Mouse (Mus musculus) thymus, postnatal 10 days (tissue): ENCODE measurements around the gene Sdk1.
A peak's percentile ranks its signal among the peaks of the same experiment; 100 is the strongest.

Experiments
- DNase-seq, 2 experiments: peaks; one replicate each; pipeline ENCODE4 v3.0.0; 2021; ENCODE audit warnings: low spot score in 2 of 2

Sdk1 gene

GRCm38 (mm10) chr5:141889766-141890165, 648.5 kb downstream of the Sdk1 start:
- no peak for DNase-seq

GRCm38 (mm10) chr5:141896402-141896801, 655.1 kb downstream of the Sdk1 start:
- DNase-seq, result no peak

DNA sequence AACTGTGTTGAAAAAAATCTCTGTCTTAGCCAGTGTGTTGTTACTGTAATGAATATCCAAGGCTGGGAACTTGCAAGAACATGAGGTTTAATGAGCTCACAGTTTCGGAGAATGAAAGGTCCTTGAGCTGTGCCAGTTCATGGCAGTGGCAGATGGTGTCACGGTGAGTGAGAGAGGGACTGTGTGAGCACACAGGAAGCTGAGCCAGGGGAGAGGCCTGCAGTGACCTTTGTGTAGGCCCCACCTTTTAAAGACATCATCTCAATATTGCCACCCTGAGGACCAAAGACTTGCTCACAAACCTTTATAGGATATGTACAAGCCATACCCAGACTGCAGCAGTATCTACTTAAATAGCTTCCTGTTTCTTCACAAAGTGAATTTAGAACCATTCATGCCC, 656.2 kb downstream of the Sdk1 start:
- DNase-seq, result no peak

DNA sequence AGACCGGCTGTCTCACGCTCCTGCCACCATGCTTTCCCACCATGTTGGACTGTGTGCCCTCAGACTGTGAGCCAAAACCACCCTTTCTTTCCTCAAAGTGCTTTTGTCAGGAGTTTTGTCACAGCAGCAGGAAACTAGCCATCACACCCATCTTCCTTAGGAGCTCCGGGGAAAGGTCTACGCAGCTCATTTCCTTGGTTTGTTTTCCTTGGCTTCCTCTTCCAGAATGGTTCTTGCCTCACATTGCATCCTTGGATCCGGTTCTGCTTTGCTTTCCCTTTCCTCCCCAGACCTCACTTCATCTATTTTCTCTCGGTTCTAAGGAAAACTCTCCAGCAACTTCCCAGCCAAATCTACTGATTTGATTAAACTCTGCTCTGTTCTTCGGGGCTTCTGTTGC, 658.5 kb downstream of the Sdk1 start:
- no peak for DNase-seq

DNA sequence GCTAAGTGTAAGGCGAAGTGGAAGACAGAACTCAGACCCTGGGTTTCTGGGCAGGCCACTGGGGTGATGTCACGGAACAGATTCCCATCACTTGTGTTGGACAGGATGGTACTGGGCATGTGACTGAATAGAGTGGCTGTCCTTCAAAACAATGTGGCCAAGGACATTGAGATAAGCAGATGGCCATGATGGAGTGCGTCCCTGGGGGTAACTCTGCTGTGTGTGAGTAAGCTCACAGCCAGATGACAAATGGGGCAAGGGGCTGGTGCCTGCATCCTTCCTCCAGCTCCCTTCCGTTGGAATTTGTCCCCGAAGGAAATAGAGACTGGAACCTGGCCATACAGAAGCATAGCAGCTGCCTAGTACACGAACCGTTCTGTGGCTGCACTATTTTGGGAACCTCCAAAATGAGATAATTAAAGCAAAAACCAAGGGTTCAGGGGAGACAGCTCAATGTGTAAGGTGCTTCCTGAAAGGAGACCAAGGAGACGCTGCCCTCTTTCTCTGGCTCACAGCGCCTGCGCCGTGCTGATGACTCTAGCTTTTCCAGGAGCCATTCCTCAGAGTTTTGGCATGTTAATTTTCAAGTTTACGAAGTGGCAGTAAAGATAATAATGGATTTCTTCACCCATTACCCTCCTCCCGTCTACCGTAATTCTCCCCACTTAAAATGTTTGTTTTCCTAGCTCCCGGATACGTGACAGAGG, 661.4 kb downstream of the Sdk1 start:
- DNase-seq, result no peak

DNA sequence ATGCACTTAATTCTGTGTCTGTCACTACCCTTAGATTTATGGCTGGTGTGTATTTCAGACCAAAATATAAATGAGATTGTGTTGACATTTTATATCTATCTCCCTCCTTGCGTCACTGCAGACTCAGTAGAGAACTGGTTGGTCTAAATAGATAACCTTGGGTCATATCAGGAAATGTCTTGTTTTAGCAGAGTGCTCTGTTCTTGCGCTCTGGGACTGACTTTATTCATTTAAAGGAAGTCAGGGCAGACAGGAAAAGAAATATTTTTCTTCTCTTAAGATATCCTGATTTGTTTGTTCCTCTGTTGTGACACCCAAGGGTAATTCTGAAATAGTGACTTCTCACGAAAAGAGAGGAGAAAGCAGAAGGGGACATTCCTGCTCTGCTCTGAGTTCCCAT, 669.2 kb downstream of the Sdk1 start:
- DNase-seq, result no peak

DNA sequence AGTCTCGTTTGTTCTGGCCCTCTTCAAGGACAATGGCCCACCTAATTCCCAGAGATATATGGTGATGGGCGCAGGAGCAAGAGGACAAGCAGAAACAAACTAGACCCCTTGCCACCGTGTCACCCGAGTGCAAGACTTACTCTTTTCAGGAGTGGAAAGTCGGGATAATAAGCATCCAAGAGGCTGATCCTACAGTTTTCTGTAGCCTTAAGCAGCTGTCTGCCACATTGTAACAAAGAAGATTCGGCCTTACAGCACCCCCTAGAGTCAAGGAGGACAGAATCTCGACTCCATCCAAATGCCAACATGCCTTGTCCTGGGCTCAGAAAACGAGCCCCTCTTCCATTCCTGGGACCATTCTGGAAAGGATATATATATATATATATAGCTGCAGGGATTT, 669.6 kb downstream of the Sdk1 start:
- no peak for DNase-seq

- DNase-seq, result no peak
Measured at GRCm38 (mm10) chr5:141912881-141913280, 671.6 kb downstream of the Sdk1 start.

DNA sequence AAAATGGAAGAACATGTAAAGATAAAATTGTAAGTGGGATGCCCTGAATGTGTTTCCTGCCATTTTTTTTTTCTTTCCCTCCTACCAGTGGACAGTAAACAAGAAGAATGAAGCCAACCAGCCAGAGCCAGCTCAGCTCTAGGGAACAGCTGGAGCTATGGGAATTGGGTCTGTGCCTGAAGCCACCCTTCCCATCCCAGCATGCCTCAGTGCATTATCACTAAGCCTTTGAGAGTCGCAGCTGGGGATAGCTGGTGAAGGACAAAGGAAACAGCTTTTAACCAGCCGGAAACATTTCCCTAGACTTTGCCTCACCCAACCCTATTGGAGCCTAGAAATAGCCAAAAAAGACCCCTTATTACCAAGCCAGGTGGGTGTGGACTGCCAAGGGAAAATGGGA, 675.7 kb downstream of the Sdk1 start:
- DNase-seq, result no peak

- DNase-seq, result no peak
Measured at GRCm38 (mm10) chr5:141939000-141939399, 697.7 kb downstream of the Sdk1 start.

DNA sequence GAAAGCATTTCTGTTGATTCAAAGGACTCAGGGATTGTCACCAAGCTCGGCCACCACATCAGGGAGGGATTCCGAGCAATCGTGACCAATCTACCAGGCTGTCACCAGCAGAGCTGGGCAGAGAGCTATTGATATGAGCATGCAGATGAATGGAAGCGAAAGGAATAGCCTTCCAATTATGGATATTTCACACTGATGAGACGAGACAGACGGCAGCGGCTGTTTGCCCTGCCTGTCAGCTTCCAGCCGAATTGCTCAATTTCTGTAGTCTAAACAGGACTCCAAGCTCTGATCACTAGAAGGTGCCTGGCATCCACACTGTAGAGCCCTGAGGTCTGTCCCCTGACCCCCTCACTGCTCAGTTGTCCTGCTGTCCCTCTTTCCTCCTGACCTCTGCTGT, 699.3 kb downstream of the Sdk1 start:
- DNase-seq, result no peak

DNA sequence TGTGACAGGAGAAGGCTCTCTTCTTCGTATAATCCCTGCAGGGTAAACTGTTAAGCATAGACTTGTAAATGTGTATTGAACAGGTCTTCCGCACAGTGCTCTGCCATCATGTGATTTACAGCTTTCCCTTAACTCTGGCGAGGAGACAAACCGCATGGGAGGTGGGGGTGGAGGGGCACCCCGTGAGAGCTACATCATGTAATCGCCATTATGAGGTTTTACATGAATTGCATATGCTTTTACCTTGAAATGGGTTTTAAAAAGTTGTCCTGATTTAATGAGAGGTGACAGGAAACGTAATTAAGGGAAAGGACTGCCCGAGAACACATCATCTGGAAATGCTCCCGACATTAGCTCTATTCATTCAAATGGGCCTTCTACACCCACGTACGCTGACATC, 709.5 kb downstream of the Sdk1 start:
- no peak for DNase-seq

DNA sequence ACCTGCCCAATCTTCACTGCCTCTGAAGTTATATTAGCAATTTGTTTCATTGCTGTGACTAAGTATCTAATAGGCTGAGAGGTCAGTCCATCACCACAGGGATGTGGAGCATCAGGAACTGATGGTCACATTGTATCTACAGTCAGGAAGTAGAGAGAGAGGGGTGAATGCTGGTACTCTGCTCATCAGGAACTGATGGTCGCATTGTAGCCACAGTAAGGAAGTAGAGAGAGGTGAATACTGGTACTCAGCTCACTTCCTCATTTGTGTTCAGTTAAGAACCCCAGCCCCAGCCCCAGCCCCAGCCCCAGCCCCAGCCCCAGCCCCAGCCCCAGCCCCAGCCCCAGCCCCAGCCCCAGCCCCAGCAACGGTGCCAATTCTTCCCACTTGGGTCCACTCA, 711.0 kb downstream of the Sdk1 start:
- no peak for DNase-seq

DNA sequence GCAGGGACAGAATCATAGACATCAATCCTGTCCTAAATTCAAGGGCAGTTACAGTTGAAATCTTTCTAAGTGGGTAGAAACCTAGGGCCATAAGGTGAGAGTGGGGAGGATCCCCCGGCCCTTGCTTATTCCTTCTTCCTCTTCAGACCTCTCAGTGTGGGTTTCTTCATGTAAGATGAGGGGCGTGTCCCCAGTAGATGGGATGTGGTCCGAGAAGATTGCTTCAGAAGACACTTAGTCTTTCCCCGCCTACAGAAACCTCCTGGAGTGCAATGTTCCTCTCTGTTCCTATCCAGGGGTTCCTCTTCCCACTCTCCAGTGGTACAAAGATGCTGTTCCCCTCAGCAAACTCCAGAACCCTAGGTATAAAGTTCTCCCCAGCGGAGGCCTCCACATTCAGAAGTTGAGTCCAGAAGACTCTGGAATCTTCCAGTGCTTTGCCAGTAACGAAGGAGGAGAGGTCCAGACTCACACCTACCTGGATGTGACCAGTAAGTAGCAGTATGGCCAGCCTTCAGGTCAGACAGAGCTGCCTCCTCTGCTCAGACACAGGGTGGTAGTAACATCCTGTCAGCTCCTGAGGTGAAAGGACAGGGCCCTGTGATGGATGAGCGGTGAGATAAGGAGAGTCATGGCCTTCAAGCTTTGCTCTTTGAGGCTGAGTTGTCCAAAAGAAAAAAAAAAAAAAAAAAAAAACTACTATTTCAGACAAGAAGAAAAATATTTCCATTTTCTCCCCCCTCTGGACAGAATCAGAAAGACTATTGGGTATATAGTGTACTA, 711.6 kb downstream of the Sdk1 start:
- DNase-seq, result no peak

DNA sequence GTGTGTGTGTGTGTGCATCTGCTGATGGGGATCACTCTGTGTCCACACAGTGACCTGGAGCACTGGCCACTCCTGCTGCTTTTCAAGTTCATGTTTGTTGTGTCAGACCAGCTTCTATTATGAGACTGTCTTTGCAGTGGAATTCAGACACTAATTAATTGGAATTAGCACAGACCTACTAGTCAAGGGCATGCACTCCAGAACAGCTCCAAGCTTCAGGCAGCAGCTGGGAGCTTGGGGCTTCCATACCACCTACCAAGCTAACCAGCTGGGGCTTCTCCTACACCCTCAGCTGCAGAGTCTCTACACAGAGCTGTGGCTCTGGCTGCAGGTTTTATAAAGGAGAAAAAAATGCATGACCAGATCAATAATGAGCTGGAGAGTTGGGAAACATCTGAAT, 729.8 kb downstream of the Sdk1 start:
- DNase-seq, result no peak

- no peak for DNase-seq
Measured at GRCm38 (mm10) chr5:141979511-141979910, 738.2 kb downstream of the Sdk1 start.

GRCm38 (mm10) chr5:141980746-141981145, 739.5 kb downstream of the Sdk1 start:
- no peak for DNase-seq

- DNase-seq, result no peak
Measured at GRCm38 (mm10) chr5:141984322-141984721, 743.0 kb downstream of the Sdk1 start.

DNA sequence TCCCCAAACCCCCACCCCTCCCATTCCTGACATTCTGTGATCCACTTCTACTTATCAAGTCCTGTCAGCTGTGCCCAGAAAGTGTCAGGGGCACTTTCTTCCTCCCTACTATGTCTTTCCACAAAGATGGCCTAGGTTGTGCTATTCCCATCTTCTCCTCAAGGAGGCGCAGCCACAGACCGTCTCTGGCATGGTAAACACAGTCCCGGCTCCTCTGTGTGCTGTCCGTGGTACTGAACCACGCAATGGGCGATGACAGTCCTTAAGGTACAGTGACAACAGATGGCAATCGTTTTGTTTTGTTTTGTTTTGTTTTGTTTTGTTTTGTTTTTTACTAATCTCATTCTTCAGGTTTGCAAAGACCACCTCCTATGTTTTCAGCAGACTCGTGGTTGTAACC, 743.7 kb downstream of the Sdk1 start:
- peak; percentile 64 to 87 for DNase-seq

GRCm38 (mm10) chr5:141985551-141985950, 744.3 kb downstream of the Sdk1 start:
- DNase-seq, result no peak

DNA sequence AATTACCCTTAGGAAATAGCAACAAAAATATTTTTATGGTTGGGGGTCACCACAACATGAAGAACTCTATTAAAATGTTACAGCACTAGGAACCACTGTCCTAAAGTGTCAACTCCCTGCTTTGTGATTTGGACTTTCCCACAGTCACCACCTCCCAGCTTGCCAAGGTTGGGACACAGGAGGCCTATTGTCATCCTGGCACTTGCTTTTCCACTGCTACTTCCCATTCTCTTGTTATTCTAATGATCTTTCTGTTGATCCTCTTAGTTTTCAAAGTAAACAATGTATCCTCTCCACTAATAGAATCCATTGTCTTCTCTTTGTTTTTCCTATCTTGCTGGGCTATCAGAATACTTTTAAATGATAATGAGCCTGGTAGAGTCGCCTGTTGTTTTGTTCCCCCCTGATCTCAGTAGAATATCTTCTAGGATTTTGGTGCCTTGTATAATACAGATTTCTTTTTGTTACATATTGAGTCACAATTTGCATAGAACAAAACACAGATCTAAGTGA, 746.1 kb downstream of the Sdk1 start:
- DNase-seq, result no peak

DNA sequence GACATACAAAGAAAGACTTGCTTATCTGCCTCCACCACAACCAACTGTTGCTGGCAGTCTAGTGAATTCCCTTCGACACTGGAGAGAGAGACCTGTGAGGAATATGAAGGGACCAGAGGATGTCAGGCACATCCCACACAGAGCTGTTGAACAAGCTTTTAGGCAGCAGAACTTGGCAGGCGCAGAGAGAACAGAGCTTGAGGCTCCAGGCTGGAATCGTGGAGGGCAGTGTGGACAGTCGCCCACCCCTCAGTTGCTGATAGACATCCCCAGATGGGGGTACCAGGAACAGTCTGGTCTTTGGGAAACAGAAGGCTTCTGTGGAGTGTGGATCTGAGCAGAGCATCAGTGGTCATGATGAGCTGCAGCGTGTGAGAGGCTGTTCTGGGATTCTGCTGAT, 747.4 kb downstream of the Sdk1 start:
- no peak for DNase-seq

- DNase-seq, result no peak
Measured at GRCm38 (mm10) chr5:141994192-141994591, 752.9 kb downstream of the Sdk1 start.
